Mouse (Mus musculus) layer of hippocampus, adult 9-11 months (tissue): ENCODE data around the gene Mrps27.

ENCODE experiments used
- DNase-seq: peaks from one replicate; pipeline ENCODE4 v3.0.0; 2022

Mrps27 gene

DNA sequence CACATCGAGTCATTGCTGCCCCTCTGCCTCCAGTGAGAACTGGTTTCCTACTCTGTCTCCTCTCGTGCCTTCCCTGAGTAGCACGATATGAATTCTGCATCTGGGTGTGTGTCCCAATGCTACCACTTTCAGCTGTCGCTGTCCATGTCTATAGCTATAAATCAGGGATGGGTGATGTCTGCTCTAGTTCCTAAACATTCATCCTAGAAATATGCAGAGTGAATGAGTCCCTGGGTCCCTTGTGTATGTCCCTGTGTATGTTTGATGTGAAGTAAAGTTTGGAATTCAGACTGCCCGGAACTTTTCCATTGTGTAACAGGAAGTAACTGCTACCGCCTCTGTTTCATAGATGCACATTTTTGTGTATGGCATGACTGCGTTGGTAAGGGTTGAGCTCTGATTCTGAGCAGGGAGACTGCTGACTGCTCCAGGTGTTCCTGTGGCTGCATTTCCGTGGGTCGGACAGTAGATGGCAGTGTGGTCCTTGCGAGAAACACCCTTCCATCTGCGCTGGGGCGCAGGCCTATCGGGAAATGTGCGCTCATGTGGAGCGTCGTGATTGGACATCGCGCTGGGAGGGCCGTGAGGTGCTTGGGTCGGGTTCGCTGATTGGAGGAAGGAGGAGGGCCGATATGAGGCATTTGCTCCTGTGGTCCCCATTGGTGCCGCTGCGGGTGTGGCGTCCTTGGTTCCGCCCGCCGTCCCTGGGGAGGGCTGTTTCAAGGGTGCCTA, 8.3 kb downstream of the Mrps27 start:
- peak; percentile 98 for DNase-seq

DNA sequence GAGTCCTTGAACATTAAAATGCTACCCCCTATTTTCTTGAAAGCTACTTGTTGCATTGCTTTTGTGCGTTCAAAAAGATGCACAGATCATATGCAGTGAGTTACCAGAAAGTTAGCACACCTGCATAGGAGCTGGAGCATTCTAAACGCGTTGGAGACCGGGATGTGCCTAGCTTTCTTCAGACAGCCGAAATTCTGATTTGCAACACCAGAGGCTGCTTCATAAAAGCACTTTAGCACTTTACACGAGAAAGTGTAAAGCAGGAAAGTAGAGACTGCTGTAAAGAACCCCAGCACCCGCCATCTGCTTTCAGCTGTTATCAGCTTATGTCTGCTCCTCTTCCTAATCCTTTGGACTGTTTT, 8.9 kb downstream of the Mrps27 start:
- DNase-seq = no peak

DNA sequence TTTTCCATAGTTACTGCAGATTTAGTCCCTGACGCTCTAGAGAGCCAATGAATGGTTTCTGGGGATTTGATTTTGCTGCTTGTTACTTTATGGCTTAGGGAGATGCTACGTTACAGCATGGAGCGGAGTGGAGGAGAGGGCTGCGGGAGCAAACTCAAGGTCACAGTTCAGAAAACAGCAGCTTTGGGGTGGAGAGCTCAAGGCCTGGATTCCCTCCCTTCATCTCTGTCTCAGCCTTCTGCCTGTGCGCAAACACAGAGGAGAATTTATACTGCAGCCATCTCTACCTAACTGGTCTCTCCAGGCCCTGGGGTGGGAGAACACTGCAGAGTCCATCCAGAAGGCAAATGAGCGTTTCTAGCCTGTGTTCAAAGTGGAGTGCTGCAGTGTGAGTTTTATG, 10.5 kb downstream of the Mrps27 start:
- no peak for DNase-seq

DNA sequence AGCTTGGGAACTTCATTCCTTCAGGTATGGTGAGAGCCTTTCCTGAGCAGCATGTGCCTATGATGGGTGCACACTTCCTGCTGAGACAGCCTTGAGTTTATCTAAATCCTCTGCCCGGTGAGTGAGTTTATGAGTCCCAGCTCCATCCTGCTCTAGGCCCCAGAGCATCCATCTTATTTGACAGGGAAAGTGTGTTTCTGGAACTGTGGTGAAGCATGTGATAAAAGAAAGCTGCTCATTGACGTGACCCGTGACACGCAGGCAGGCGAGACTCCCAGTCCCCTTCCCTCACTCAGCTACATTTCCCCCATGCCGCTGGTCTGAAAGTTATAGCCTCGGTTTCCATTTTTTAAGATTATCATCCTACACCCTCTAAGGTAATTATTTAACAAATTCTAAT, 11.3 kb downstream of the Mrps27 start:
- no peak for DNase-seq

DNA sequence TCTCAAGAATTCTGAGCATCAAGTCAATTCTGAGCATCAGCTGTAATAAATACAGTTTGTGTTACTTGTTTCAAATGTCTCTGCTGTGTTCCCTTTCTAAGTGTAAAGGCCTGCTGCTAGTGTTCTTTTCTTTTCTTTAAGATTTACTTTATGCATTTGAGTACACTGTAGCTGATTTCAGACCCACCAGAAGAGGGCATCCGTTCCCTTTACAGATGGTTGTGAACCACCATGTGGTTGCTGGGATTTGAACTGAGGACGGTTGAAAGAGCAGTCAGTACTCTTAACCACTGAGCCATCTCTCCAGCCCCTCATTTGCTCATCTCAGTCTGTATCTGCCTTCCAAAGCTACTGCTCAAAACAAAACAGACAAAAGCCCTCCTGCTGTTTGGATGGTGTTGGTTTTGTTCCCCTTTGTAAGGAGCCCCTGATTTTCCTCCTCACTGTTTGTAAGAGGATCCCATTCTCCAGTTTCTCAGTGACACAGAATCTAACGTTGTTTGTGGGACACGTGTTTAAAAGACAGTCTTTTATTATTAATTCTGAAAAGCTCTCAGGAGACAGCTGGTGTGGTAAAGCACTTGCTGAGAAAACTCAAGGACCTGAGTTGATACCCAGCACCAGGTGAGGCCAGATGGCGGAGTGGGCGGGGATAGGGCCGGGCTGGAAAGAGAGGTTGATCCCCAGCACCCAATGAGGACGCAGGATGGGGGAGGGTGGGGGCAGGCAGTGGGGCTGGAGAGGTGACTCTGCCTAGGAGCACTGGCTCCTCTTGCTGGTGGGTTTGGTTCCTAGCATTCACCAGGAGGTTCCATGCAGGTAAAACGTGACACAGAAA, 12.1 kb downstream of the Mrps27 start:
- DNase-seq = no peak

DNA sequence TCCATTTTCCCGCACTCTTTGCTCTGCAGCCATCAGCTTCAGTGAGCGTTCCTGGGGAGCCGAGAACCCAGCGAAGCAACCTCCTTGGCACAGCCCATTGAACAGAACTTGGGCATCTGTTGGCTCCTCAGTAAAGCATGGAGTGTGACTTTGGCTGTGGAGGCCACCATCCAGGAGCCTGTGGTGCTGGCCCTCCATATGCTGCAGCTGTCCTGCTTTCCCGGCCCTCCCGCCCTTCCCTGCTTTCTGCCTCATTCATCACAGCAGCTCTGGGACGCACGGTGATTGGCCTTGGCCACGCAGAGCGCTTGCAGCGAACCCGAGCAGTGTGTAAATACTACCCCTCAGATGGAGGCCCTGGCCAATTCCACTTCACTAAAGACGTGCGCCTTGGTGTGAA, 14.3 kb downstream of the Mrps27 start:
- DNase-seq = no peak

DNA sequence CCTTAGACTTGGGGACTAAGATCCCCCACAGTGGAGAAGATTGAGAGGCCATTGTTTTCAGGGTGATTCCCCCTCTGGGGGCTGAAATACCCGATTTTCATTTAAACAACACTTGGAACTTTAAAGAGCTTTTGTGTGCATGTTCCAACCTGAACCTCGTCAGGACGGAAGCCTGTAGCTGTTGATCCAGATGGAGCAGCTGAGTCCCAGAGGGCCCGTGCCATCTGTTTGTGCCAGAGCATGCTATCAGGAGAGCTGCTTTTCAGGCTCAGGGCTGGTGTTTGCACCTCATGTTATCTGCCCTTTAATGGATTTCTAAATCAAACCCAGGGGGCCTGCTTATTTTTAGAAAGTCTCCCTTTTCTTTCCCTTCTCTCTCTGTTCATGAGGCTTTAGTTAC, 19.3 kb downstream of the Mrps27 start:
- DNase-seq = peak; percentile 79

DNA sequence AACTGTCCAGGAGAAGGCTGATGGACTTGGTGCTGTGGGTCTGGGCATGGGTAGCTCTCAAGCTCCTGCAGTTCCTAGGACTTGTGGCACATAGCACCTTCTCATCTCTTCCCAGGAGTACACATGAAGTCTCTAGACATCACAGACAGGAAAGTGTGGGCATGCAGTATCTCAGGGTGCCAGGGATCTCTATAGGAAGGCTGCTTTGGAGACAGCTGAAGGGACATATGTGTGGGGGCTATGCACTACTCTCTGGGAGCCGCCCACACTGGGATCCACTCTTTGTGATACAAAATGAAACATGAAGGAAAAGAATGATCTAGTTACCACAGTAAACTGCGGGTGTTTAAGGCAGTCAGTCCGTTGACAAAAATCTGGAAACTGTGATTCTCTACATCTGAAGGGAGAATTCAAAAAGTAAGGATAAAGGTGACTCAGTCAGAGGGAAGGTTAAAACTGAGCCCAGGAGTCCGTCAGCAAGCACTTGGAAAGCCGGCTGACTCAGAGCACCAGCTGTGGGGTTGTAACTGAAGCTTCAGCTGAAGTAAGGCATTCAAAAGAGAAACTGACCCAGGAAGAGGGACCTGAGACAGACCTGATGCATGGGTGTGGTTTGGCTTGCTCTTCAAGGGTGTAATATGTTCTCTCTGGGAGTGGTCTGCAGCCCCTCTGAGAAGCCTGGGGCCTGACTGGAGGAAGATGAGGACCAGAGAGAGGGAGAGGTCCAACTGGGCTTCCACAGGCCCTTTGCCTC, 22.0 kb downstream of the Mrps27 start:
- peak; percentile 94 for DNase-seq

DNA sequence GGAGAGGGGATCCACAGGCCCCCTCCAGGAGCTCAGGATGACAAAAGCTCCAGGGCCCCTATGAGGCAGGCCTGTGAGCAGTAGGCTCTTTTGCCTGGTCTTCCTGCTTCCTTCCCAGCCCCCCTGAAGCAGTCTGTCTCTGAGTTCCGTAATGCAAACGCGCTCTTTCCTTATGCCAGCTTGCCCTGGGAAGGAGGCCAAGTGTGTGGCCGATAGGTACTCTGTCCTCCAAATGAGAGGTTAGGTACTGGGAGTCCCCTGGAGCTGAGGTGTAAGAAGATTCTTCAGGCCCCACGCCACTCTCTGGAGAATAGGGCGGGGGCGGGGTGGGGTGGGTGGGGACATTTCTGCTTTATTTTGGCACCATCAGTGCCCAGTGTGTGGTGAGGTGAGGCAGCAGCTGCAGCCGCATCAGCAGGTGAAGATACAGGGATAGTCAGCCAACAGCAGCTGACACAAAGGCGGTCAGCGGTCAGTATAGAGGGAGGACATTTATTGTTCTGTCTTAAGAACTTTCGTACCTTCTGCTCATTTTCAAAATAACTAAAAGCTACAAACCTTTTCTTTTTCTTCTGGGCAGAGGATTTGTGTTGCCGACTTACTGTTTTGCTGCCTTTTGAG, 23.1 kb downstream of the Mrps27 start:
- DNase-seq = no peak

DNA sequence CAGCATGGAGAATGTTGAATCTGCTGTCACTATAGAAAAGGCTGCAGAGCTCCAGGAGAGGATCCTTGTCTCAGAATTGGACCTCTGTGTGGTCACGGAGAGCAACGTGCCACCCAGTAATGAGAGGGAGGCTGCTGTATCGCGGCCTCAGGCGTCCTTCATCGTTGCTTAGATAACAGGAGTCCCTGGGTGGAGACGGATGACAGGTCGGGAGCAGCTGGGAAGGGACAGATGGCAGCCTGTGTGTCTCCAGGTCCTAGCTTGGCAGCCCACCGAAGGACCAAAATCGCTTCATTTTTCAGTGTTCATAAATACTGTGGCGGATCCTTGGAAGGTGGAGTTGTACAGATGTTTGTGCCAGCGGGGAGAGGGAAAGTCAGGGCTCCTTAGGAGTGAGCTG, 24.5 kb downstream of the Mrps27 start:
- no peak for DNase-seq

DNA sequence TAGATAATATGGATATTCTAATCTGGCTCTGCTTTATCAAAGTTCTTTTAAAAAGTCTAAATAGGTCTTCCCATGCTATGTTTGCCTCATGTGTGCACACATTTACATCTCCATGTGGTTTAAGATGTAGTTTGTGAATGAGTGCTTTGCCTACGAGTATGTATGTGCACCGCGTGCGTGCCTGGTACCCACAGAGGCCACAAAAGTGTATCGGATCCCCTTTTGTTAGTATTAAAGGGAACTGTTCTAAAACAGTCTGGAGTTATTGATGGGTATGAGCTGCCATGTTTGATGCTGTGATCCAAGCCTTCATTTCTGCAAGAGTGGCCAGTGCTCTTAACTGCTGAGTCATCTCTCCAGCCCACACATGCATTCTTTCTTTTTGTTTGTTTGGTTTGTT, 26.7 kb downstream of the Mrps27 start:
- DNase-seq = no peak

DNA sequence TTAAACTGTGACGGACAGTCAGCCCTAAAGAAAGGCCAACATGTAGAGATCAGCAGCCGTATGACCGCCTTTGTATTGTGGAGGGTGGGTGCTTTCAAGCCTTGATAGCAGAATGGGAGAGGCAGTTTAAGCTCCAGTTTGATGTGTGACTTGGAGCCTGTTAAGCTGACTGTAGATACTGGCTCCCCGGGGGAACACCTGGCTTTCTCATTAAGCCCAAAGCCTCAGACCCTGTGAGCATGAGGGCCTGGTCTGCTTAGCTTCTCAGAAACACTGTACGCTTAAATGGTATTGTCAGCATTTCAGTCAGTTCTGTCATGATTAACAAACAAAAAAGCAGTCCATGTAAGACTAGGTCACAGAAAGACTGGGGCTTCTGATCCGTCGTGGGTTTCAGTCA, 29.1 kb downstream of the Mrps27 start:
- DNase-seq = no peak

DNA sequence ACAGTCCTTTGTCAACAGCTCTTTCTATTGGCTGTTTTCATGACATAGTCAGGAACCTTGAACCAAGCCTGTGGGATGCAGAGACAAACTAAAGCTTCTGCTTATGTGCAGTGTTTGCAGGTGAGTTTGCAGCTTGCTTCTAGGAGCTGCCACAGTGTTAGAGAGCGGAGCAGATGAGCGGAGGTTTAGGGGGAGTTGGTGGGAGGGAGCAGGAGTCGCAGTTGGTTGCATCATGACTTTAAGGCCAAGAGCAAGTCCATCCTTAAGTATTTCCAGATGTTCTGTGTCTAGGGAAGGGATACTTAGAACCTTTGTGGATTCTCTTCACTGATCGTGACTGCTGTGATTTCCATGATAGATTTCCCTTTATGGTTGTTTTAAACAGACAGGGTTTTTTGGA, 29.6 kb downstream of the Mrps27 start:
- DNase-seq = no peak

DNA sequence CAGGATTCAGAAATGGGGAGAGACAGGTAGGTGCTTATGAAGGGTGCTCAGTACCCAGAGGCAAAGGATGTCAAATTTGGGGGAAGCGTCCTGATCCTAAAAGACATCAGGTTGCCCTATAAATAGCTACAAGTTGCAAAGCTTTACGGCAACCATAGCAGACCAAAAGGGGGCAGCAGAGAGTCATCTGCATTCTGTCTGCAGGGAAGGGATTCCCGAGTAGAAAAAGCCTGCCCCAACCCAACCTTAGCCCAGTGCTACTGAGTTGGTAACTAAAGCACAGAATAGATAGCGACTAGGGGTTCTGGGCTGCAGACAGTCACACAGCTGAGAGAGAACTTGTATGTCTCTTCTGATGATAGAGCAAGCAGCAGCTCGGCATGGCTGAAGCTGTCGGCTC, 31.0 kb downstream of the Mrps27 start:
- DNase-seq = peak; percentile 70

DNA sequence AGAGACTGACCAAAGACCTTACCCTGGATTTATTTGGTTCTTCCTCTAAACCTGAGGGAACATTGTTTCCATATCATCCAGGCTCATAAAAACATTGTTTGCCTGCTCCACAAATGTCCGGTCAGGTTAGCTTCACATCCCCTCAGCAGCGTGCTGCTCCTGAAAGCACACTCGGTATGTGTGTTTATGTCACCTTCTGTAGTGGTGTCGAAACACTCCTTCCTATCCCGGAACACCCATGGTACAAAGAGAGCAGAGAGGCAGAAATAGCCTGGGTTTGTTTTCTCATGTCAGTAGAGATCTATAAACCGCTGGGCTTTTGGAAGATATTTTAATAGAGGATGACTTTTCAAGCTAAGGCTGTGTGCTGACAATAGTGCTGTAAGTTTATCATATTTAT, 32.5 kb downstream of the Mrps27 start:
- DNase-seq = no peak

DNA sequence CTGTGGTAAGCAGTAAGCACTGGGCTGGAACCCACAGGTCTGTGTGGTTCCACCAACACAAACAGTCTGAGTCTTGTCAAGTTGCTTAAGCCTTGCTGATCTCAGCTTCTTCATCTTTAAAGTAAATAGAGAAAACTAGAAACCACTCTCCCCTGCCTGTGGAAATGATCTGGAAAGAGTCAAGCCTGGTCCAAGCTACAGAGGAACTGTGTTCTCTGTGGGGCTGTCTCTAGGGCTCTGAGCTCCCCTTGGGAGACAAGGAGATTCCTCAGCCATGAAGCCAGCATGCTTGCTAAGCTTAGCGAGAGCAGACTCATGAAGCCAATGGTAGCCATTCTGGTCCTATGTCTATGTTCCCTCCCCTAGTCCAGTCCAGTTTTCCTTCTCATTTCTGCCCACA, 33.6 kb downstream of the Mrps27 start:
- DNase-seq = no peak

DNA sequence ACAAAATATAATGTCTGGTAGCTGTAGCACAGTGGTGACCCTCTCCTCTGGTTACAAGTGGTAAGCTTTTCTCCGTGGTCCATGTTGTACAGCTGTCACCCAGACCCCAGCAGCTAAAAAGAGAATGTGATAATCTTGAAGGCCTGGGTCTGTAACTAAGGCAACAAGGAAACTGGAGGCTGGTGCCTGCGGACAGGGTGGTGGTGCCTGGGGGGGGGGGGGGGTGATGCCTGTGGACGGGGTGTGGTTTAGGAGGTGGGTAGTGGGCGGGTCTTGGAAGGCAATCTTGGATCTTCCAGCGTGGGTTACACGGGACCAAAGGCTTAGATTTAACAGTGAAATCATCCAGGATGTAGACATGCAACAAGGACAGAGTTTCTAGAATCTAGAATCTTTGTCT, 37.8 kb downstream of the Mrps27 start:
- DNase-seq = no peak

DNA sequence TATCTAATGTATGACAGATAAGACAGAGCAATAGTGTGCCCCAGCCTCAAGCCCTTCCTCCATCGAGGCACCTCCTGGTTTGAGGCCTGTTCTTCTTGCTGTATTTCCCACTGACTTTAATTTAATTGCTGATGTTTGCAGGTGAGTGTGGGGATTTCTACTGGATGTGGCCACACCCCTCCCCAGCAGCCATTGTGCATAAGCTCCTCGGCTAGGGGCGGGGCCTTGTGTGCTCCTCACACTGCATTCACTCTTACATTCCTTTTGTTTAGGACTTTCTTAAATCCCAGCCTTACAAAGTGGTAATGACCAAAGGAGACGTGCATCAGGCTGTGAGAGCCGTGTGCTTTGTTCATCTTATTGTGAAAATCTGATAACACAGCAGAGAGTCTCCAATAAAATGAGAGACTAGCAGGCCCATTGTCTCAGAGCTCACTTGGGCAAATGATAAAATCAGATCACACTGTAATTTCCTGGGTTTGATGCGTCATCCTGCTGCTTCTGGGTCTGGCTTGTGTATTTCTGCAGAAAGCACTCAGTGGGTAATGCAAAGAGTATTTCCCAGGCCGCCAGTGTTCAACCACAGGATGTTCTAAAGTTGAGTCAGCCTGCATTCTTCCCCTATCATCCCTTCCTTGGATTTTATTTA, 40.1 kb downstream of the Mrps27 start:
- DNase-seq = no peak

DNA sequence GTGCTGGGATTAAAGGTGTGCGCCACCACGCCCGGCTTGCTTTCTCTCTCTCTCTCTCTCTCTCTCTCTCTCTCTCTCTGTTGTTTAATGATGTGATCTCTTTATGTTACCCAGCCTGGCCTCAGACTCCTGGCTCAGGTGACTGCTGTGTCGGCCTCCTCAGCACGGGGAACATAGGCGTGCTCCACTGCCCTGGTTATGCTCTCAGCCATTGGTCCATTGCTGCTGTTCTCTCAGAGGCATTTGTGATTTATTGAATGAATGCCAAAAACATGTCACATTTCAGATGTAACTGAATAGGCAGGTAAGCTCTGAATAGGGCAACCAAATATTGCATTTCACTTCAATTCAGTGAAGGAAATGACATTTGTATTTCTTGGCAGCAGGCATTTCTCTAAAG, 41.3 kb downstream of the Mrps27 start:
- DNase-seq = no peak

DNA sequence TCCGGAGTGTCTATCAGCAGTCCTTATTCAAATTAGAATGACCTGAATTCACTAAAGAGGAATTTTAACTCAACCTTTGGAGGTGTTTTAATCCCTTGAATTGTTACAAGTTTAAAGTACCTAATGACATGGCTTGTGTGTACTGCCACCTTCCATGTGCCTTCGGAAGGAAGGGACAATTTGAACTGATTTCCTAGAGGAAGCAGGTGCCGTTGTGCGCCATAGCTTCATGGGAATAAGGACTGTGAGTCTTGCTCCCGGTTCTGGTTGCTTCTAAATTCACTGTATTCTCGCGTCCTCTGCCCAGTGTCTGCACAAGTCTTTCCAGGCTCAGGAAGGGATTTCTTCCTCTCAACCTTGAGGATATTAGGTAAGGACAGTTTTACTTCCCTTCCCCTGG, 41.8 kb downstream of the Mrps27 start:
- DNase-seq = no peak

DNA sequence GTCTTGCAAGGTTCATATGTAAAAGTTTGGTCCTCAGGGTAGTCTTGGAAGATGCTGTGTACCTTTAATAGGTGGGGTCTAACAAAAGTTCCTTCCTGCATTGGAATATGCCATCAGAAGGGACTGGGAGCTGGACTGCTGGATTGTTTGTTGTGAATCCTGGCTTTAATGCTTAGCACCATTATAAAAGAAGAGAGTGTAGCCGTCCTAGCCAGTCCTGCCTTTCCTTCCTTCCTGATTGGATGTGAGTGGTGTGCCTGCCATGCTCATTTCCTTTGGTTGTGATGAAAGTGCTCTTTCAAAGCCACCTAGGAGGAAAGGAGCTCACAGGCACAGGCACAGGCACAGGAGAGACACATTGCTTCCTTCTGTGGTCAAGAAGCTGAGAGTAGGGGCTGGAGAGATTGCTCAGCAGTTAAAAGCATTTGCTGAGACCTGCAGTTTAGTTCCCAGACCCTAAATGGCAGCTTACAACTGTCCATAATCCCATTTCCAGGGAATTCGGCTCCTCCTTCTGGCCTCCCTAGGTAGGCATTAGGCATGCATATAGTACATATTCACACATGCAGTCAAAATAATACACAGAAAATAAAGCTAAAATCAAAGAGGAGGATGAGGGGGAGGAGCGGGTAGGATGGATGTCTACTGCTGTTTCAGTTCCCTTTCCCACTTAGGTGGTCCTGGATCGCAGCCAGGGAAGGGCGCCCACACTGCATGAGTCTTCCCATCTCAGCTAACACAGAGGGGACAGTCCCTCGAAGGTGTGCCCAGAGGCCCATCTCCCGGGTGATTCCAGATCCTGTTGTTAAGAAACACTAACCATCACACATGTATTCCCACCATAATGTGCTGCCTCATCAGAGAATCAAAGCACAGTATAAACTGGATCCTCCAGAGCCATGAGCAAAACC, 43.6 kb downstream of the Mrps27 start:
- DNase-seq = no peak

DNA sequence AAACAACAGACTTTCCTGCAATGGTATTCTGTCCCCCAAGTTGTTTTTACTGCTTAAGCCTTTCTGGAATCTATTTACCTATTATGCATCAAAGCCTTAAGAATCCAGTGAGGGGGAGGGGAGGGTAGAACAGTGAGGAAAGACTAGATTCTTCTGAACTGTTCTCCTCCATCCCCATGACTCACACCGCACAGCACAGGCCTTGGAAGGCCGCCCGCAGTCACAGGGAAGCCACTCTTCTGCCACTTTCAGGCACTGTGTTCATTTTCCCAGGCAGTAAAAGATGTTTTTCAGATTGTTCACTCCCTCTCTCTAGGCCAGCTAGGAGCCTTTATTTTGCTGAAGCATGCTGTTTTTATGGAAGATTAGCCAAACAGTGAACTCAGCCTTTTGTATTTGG, 46.8 kb downstream of the Mrps27 start:
- DNase-seq = peak; percentile 54
